Mouse (Mus musculus): Measurements from ENCODE around the gene Srsf1.

- TF ChIP-seq POLR2A (IDR thresholded peaks at IDR 0.05; ENCODE audit: borderline replicate concordance, extremely low read depth, insufficient read depth, insufficient read length, poor library complexity, severe bottlenecking) (no peak), CTCF (IDR thresholded peaks at IDR 0.05; ENCODE audit: borderline replicate concordance, extremely low read depth, insufficient read depth, insufficient read length) (no peak)
Measured at GRCm38 (mm10) chr11:88098021-88098729, 51.0 kb downstream of the Srsf1 start, which contains the start of gene Cuedc1.

Measured in brain, embryonic 14.5 days (tissue).